Mouse (Mus musculus) heart, adult 2 months (tissue): ENCODE results near the gene Hdac1.

ENCODE experiments used
- CTCF ChIP-seq: fragments of 200-600 bp; IDR thresholded peaks from 2 replicates; pipeline ENCODE4 v1.8.1; 2022; ENCODE audit warnings: antibody characterized with exemption, mild to moderate bottlenecking, moderate library complexity
- POLR2A ChIP-seq: fragments of 200-500 bp; IDR thresholded peaks from 2 replicates; pipeline ENCODE4 v1.6.1; 2011; ENCODE audit warnings: mild to moderate bottlenecking, low read depth, low read length, control low read depth; ENCODE audit not compliant: insufficient read depth

DNA sequence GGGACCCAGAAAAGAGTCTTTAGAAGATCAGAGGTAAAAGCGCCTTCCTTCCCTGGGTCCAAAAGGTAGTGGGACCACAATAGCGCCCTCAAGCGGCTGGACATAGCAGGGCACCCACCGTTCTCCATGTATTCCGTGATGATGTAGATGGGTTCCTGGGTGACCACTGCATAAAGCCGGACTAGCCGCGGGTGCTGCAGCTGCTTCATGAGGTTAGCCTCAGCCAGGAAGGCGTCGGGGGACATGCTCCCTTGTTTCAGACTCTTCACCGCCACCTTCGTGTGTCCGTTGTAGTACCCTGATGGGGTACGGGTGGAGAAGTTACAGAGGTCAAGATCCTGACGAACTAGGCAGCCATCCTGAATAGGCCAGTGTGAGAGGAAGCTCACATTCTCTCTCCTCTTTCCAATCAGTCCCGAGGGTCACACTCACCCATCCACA lies 12.9 kb upstream of the Hdac1 start:
- TF ChIP-seq CTCF (peak; percentile 69), POLR2A (no peak)
